Mouse (Mus musculus): Measurements from ENCODE around the gene Hoxb5. TPM values are rescaled to one million over a fixed set of nuclear protein-coding genes. Genes with fewer than 3 reads are reported as not detected.

Hoxb5 gene
- total and polyA plus RNA-seq, 2 experiments from 2014 or later, result 1.5 TPM; not detected in 1

GRCm38 (mm10) chr11:96302381-96303150 is 570 bp upstream of the Hoxb5 start:
- no peaks in the 10 kb centered on the region for H3K4me1 ChIP-seq (ENCODE audit: insufficient read depth, low read length)
- H3K27me3 ChIP-seq (ENCODE audit: insufficient read depth, low read length), result peaks cover 94% of the 10 kb centered on the region
- ATAC-seq (ENCODE audit: low FRiP score) (no peak), DNase-seq (ENCODE audit: low spot score) (no peak)
- no peak for TF ChIP-seq CTCF (IDR thresholded peaks at IDR 0.05)
- WGBS, result 2% methylated on average over 23 of the region's 23 CpGs
- no peak overlapping the region for H3K9ac ChIP-seq (replicated peaks; ENCODE audit: low read length, poor library complexity, severe bottlenecking)
- H3K27ac ChIP-seq (ENCODE audit: low read depth, low read length), result no peak overlapping the region
- no peaks in the 10 kb centered on the region for H3K36me3 ChIP-seq (ENCODE audit: insufficient read depth, low read length)
- no peaks in the 10 kb centered on the region for H3K9me3 ChIP-seq (ENCODE audit: low read length)
- H3K4me2 ChIP-seq (ENCODE audit: low read depth, low read length, poor library complexity, severe bottlenecking), result no peak overlapping the region
- no peak overlapping the region for H3K4me3 ChIP-seq (ENCODE audit: low read depth, low read length)

DNA sequence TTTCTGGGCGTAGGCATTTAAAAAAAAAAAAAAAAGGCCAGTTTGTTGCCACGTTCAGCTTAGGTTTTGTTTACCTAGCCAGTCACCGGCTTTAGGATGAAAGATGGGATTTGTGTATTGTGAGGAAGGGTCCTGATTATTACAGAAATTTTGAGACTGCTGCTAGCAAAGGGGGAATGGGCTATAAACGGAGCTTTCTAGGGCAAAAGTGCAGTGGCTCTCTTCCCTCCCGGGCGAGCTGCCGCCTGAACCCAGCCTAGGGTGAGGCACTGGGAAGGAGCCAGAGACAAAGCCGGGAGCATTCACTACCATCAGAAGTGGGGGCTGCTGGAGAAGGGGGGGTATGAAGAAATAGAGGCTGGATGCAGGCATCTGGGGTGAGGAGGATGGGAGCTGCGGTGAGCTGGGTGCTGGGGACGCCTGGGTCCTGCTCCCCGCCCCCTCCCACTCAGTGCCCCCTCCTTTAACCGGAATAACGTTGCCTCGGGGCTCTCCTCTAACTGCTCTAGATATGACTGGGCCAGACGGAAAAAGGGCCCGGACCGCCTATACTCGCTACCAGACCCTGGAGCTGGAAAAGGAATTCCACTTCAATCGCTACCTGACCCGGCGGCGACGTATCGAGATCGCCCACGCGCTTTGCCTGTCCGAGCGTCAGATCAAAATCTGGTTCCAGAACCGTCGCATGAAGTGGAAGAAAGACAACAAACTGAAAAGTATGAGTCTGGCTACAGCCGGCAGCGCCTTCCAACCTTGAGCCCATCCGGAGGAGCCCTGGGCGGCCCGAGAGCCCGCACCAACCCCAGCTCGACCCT is 1.5 kb downstream of the Hoxb5 start:
- ATAC-seq (ENCODE audit: low FRiP score) (no peak), DNase-seq (ENCODE audit: low spot score) (no peak)
- no peak overlapping the region for H3K9ac ChIP-seq (replicated peaks; ENCODE audit: low read length, poor library complexity, severe bottlenecking)
- no peak for TF ChIP-seq CTCF (IDR thresholded peaks at IDR 0.05)
- H3K4me2 ChIP-seq (ENCODE audit: low read depth, low read length, poor library complexity, severe bottlenecking), result no peak overlapping the region
- no peak overlapping the region for H3K4me3 ChIP-seq (ENCODE audit: low read depth, low read length)
- H3K27ac ChIP-seq (ENCODE audit: low read depth, low read length), result no peak overlapping the region
- peaks cover 98% of the 10 kb centered on the region for H3K27me3 ChIP-seq (ENCODE audit: insufficient read depth, low read length)
- H3K4me1 ChIP-seq (ENCODE audit: insufficient read depth, low read length), result no peaks in the 10 kb centered on the region
- 3% methylated on average over 38 of the region's 38 CpGs for WGBS
- no peaks in the 10 kb centered on the region for H3K36me3 ChIP-seq (ENCODE audit: insufficient read depth, low read length)
- H3K9me3 ChIP-seq (ENCODE audit: low read length), result no peaks in the 10 kb centered on the region

DNA sequence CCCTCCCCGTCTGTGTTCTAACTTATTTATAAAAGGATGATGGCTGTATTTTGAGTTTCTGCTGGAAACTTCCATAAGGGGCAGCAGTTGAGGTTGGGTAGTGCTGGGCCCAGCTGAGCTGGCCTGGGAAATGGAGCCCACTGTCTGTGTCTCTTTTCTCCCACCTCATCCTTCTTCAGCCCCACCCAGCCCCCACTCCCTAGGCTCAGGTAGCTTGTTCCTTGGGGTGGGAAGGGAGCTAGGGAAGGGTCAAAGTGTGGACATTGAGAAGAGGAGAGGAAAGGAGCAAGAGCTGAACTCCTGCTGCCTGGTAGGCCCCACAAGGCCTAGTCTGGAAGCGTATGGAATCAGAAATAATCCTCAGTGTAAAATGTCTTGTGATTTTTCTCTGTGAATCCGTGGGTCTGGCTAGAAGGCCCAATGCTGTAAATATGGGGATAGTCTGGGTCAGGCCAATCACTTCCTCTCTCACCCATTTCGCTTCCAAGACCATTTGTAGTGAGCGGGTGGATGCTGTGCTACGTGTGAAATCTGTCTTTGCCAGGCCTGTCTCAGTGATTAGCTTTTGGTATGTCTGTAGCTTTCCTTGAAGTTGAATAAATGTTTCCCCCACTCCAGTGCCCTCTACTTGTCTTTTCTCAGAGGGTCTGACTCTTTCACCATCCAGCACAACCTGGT is 2.5 kb downstream of the Hoxb5 start:
- no peak overlapping the region for H3K27ac ChIP-seq (ENCODE audit: low read depth, low read length)
- DNase-seq (ENCODE audit: low spot score), result no peak
- 50% methylated on average over 6 of the region's 6 CpGs for WGBS
- H3K27me3 ChIP-seq (ENCODE audit: insufficient read depth, low read length), result peaks cover 98% of the 10 kb centered on the region
- H3K4me2 ChIP-seq (ENCODE audit: low read depth, low read length, poor library complexity, severe bottlenecking), result no peak overlapping the region
- no peaks in the 10 kb centered on the region for H3K4me1 ChIP-seq (ENCODE audit: insufficient read depth, low read length)
- no peaks in the 10 kb centered on the region for H3K36me3 ChIP-seq (ENCODE audit: insufficient read depth, low read length)
- no peaks in the 10 kb centered on the region for H3K9me3 ChIP-seq (ENCODE audit: low read length)
- no peak overlapping the region for H3K9ac ChIP-seq (replicated peaks; ENCODE audit: low read length, poor library complexity, severe bottlenecking)
- no peak for ATAC-seq (ENCODE audit: low FRiP score)
- H3K4me3 ChIP-seq (ENCODE audit: low read depth, low read length), result no peak overlapping the region
- TF ChIP-seq CTCF (IDR thresholded peaks at IDR 0.05), result no peak

- Histone ChIP-seq H3K9me3 (ENCODE audit: low read length) (no peaks in the 10 kb centered on the region), H3K27me3 (ENCODE audit: insufficient read depth, low read length) (peaks cover 99% of the 10 kb centered on the region), H3K4me1 (ENCODE audit: insufficient read depth, low read length) (no peaks in the 10 kb centered on the region), H3K4me2 (ENCODE audit: low read depth, low read length, poor library complexity, severe bottlenecking) (no peak overlapping the region), H3K4me3 (ENCODE audit: low read depth, low read length) (no peak overlapping the region), H3K36me3 (ENCODE audit: insufficient read depth, low read length) (no peaks in the 10 kb centered on the region), H3K27ac (ENCODE audit: low read depth, low read length) (no peak overlapping the region), H3K9ac (replicated peaks; ENCODE audit: low read length, poor library complexity, severe bottlenecking) (no peak overlapping the region)
- ATAC-seq (ENCODE audit: low FRiP score) (no peak), DNase-seq (ENCODE audit: low spot score) (no peak)
- WGBS, result 11% methylated on average over 7 of the region's 7 CpGs
- TF ChIP-seq CTCF (IDR thresholded peaks at IDR 0.05), result no peak
These were observed 3.2 kb downstream of the Hoxb5 start for GRCm38 (mm10) chr11:96306183-96306907.

DNA sequence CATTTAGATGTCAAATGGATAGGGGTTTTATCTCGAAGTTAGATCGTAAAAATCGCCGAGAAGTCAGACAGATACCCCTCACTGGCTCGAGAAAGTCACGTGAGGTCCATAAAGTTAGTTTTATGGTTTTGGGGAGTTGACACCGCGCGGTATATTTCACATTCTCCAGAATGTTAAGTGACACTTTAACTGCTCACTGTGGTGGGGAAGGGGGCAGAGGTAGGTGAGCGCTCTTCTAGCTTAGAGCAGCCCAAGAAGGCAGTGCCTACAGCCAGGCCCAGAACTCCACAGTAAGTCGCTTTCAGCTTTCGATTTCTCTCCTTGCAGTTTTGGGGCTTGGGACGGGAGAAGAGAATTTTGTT is 3.8 kb downstream of the Hoxb5 start:
- Histone ChIP-seq H3K4me3 (ENCODE audit: low read depth, low read length) (no peak overlapping the region), H3K4me2 (ENCODE audit: low read depth, low read length, poor library complexity, severe bottlenecking) (no peak overlapping the region), H3K36me3 (ENCODE audit: insufficient read depth, low read length) (no peaks in the 10 kb centered on the region), H3K9me3 (ENCODE audit: low read length) (no peaks in the 10 kb centered on the region), H3K27ac (ENCODE audit: low read depth, low read length) (no peak overlapping the region), H3K27me3 (ENCODE audit: insufficient read depth, low read length) (peaks cover 99% of the 10 kb centered on the region), H3K9ac (replicated peaks; ENCODE audit: low read length, poor library complexity, severe bottlenecking) (no peak overlapping the region), H3K4me1 (ENCODE audit: insufficient read depth, low read length) (no peaks in the 10 kb centered on the region)
- DNase-seq (ENCODE audit: low spot score), result no peak
- WGBS, result 5% methylated on average over 13 of the region's 13 CpGs
- no peak for ATAC-seq (ENCODE audit: low FRiP score)
- no peak for TF ChIP-seq CTCF (IDR thresholded peaks at IDR 0.05)
